Mouse (Mus musculus) heart, postnatal 0 days (tissue): ENCODE data around the gene Cnga4.

Experiments
- CTCF ChIP-seq: IDR thresholded peaks from 2 replicates; pipeline ENCODE4 v1.5.1; 2016; ENCODE audit warnings: antibody characterized with exemption, control low read depth, low read depth
- EP300 ChIP-seq: IDR thresholded peaks from 2 replicates; pipeline ENCODE4 v1.6.1; 2016; ENCODE audit warnings: antibody characterized with exemption, low read depth

DNA sequence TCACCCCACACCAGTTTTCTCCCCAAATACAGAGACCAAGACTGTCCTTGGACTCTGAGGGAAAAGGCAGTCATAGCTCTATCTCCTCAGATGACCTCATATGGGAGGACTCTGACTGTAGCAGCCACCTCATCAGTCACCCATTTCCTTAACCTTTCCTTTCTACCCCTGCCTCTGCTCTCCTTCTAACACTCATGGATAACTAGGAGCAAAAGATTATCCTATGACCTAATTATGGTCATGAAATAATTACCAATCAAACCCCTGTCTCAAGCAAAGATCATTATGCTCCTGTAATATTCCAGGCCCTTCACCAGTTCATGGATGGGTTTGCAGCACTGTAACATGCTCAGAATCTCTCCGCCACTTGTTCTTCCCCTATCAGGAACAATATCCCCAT is 36.4 kb upstream of the Cnga4 start, which contains the start of gene Olfr692:
- no peak for TF ChIP-seq CTCF
- no peak for TF ChIP-seq EP300
